Mouse (Mus musculus): ENCODE measurements at regions not wholly inside any gene's neighbourhood (a gene's known extent, or its start where the extent isn't known, plus 50 kb on each side); places are given as distances from the start of the nearest gene placed in this dataset.

GRCm38 (mm10) chr14:67181586-67181985 lies 1172.6 kb upstream of the Gulo start:
- no peak for ATAC-seq (ENCODE audit: low FRiP score, low TSS enrichment)
- H3K9me3 ChIP-seq (ENCODE audit: control insufficient read depth, low read length): no peaks in the 10 kb centered on the region
- 74% methylated on average over 3 of the region's 3 CpGs for WGBS
- no peaks in the 10 kb centered on the region for H3K36me3 ChIP-seq (ENCODE audit: control insufficient read depth, insufficient read depth, low read length)
- H3K27me3 ChIP-seq (ENCODE audit: control insufficient read depth, insufficient read depth, low read length): no peaks in the 10 kb centered on the region
- no peak overlapping the region for H3K4me3 ChIP-seq (ENCODE audit: low read length)
- H3K27ac ChIP-seq (ENCODE audit: low read depth, low read length): no peak overlapping the region
- H3K9ac ChIP-seq (ENCODE audit: low read depth, low read length): no peak overlapping the region
- no peak overlapping the region for H3K4me2 ChIP-seq (replicated peaks; ENCODE audit: low read depth, low read length)
- H3K4me1 ChIP-seq (ENCODE audit: control insufficient read depth, insufficient read depth, low read length): 0 out of 2 replicates have a peak, but pooled peaks cover 5% of the 10 kb centered on the region

GRCm38 (mm10) chr14:67179549-67179948 lies 1170.5 kb upstream of the Gulo start:
- Histone ChIP-seq H3K27ac (ENCODE audit: low read depth, low read length) (no peak overlapping the region), H3K9me3 (ENCODE audit: control insufficient read depth, low read length) (no peaks in the 10 kb centered on the region), H3K4me2 (replicated peaks; ENCODE audit: low read depth, low read length) (no peak overlapping the region), H3K4me3 (ENCODE audit: low read length) (no peak overlapping the region), H3K27me3 (ENCODE audit: control insufficient read depth, insufficient read depth, low read length) (no peaks in the 10 kb centered on the region), H3K9ac (ENCODE audit: low read depth, low read length) (no peak overlapping the region), H3K36me3 (ENCODE audit: control insufficient read depth, insufficient read depth, low read length) (no peaks in the 10 kb centered on the region), H3K4me1 (ENCODE audit: control insufficient read depth, insufficient read depth, low read length) (0 out of 2 replicates have a peak, but pooled peaks cover 5% of the 10 kb centered on the region)
- ATAC-seq (ENCODE audit: low FRiP score, low TSS enrichment): no peak

GRCm38 (mm10) chr14:67178329-67179039 lies 1169.5 kb upstream of the Gulo start:
- Histone ChIP-seq H3K9ac (ENCODE audit: low read depth, low read length) (no peak overlapping the region), H3K27me3 (ENCODE audit: control insufficient read depth, insufficient read depth, low read length) (no peaks in the 10 kb centered on the region), H3K4me3 (ENCODE audit: low read length) (no peak overlapping the region), H3K4me1 (ENCODE audit: control insufficient read depth, insufficient read depth, low read length) (0 out of 2 replicates have a peak, but pooled peaks cover 5% of the 10 kb centered on the region), H3K27ac (ENCODE audit: low read depth, low read length) (no peak overlapping the region), H3K9me3 (ENCODE audit: control insufficient read depth, low read length) (no peaks in the 10 kb centered on the region), H3K4me2 (replicated peaks; ENCODE audit: low read depth, low read length) (no peak overlapping the region), H3K36me3 (ENCODE audit: control insufficient read depth, insufficient read depth, low read length) (no peaks in the 10 kb centered on the region)
- 40% methylated on average over 9 of the region's 9 CpGs for WGBS
- no peak for ATAC-seq (ENCODE audit: low FRiP score, low TSS enrichment)

DNA sequence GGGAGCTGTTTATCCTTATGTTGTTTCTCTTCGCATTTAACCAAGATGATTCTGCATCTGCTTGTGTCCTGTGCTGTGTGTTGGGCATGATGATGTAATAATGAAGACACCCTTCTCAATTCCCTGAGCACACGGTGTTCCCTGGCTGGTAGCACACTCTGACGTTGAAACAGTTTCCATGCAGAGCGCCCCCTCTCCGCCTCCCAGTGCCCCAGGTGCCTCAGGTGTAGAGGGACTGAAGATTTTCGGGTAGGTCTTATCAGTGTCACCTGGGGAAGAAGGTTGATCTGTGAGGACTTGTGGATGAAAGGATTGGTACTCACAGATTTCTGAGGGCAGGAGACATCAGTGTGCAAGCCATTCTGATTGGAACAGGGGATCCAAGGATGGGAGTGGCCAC lies 1167.7 kb upstream of the Gulo start:
- no peak for ATAC-seq (ENCODE audit: low FRiP score, low TSS enrichment)
- H3K27ac ChIP-seq (ENCODE audit: low read depth, low read length): no peak overlapping the region
- WGBS: 80% methylated on average over 6 of the region's 6 CpGs

GRCm38 (mm10) chr14:67176100-67176499 lies 1167.1 kb upstream of the Gulo start:
- Histone ChIP-seq H3K36me3 (ENCODE audit: control insufficient read depth, insufficient read depth, low read length) (no peaks in the 10 kb centered on the region), H3K4me1 (ENCODE audit: control insufficient read depth, insufficient read depth, low read length) (no peaks in the 10 kb centered on the region), H3K9me3 (ENCODE audit: control insufficient read depth, low read length) (no peaks in the 10 kb centered on the region), H3K4me2 (replicated peaks; ENCODE audit: low read depth, low read length) (no peak overlapping the region), H3K27me3 (ENCODE audit: control insufficient read depth, insufficient read depth, low read length) (no peaks in the 10 kb centered on the region), H3K27ac (ENCODE audit: low read depth, low read length) (no peak overlapping the region), H3K4me3 (ENCODE audit: low read length) (no peak overlapping the region), H3K9ac (ENCODE audit: low read depth, low read length) (no peak overlapping the region)
- WGBS: 72% methylated on average over 6 of the region's 6 CpGs
- no peak for ATAC-seq (ENCODE audit: low FRiP score, low TSS enrichment)

More for the DNA sequence above, 1167.7 kb upstream of the Gulo start:
- Histone ChIP-seq H3K9ac (ENCODE audit: low read depth, low read length) (no peak overlapping the region), H3K4me1 (ENCODE audit: control insufficient read depth, insufficient read depth, low read length) (0 out of 2 replicates have a peak, but pooled peaks cover 3% of the 10 kb centered on the region), H3K27me3 (ENCODE audit: control insufficient read depth, insufficient read depth, low read length) (no peaks in the 10 kb centered on the region), H3K4me2 (replicated peaks; ENCODE audit: low read depth, low read length) (no peak overlapping the region), H3K4me3 (ENCODE audit: low read length) (no peak overlapping the region), H3K36me3 (ENCODE audit: control insufficient read depth, insufficient read depth, low read length) (no peaks in the 10 kb centered on the region), H3K9me3 (ENCODE audit: control insufficient read depth, low read length) (no peaks in the 10 kb centered on the region)

- Histone ChIP-seq H3K4me1 (ENCODE audit: control insufficient read depth, insufficient read depth, low read length) (no peaks in the 10 kb centered on the region), H3K27ac (ENCODE audit: low read depth, low read length) (no peak overlapping the region), H3K27me3 (ENCODE audit: control insufficient read depth, insufficient read depth, low read length) (no peaks in the 10 kb centered on the region), H3K36me3 (ENCODE audit: control insufficient read depth, insufficient read depth, low read length) (no peaks in the 10 kb centered on the region), H3K4me3 (ENCODE audit: low read length) (no peak overlapping the region), H3K9ac (ENCODE audit: low read depth, low read length) (no peak overlapping the region), H3K4me2 (replicated peaks; ENCODE audit: low read depth, low read length) (no peak overlapping the region), H3K9me3 (ENCODE audit: control insufficient read depth, low read length) (no peaks in the 10 kb centered on the region)
- WGBS: 79% methylated on average over 7 of the region's 7 CpGs
- ATAC-seq (ENCODE audit: low FRiP score, low TSS enrichment): no peak
Measured at GRCm38 (mm10) chr14:67174929-67175328, 1165.9 kb upstream of the Gulo start.

DNA sequence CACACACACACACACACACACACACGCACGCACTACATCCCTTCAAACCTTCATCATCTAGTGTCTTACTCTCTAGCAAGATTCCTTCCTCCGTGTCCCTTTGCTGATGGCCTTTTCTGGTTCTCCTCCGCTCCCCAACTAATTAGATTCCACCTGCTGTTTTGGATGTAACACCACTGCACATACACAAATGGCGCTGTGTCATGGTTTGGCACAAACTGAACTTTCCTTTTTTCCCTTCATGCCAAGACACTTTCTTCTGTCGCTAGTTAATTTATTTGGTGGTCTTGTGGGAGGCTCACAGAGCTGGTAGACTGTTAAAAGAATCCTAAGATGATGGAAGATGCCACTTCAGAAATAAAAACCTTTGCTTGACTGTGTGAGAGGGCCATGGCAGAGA lies 1161.8 kb upstream of the Gulo start:
- H3K27me3 ChIP-seq (ENCODE audit: control insufficient read depth, insufficient read depth, low read length): no peaks in the 10 kb centered on the region
- ATAC-seq (ENCODE audit: low FRiP score, low TSS enrichment): no peak
- no peaks in the 10 kb centered on the region for H3K9me3 ChIP-seq (ENCODE audit: control insufficient read depth, low read length)
- H3K36me3 ChIP-seq (ENCODE audit: control insufficient read depth, insufficient read depth, low read length): no peaks in the 10 kb centered on the region
- H3K4me2 ChIP-seq (replicated peaks; ENCODE audit: low read depth, low read length): no peak overlapping the region
- H3K27ac ChIP-seq (ENCODE audit: low read depth, low read length): no peak overlapping the region
- H3K9ac ChIP-seq (ENCODE audit: low read depth, low read length): no peak overlapping the region
- H3K4me1 ChIP-seq (ENCODE audit: control insufficient read depth, insufficient read depth, low read length): peaks cover 9% of the 10 kb centered on the region; the same call in 1 of the 2 replicates
- 88% methylated on average over 6 of the region's 6 CpGs for WGBS
- no peak overlapping the region for H3K4me3 ChIP-seq (ENCODE audit: low read length)

GRCm38 (mm10) chr14:67170248-67170647 lies 1161.2 kb upstream of the Gulo start:
- H3K27ac ChIP-seq (ENCODE audit: low read depth, low read length): no peak overlapping the region

DNA sequence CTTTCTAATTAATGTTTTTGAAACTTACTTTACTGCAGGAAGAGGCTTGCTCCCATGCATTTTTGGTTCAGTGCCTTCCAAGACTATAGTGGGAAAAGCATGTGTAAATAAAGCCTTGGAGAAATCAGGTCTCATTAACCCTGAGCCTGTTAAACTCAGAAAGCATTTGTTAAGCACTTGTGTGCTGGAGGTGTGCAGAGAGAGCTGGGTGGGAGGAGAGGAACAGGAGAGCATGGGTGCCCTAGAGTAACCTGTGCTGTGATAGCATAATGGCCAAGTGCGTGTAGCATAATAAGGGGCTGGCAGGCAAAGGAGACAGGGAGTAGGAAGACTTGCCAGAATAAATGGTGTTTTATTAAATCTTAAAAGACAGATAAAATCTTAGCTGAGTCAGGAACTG lies 1160.2 kb upstream of the Gulo start:
- Histone ChIP-seq H3K27ac (ENCODE audit: low read depth, low read length) (peak overlapping the region; percentile 17; the same call in 1 of the 2 replicates), H3K4me1 (ENCODE audit: control insufficient read depth, insufficient read depth, low read length) (peaks cover 9% of the 10 kb centered on the region; the same call in 1 of the 2 replicates), H3K36me3 (ENCODE audit: control insufficient read depth, insufficient read depth, low read length) (no peaks in the 10 kb centered on the region), H3K4me2 (replicated peaks; ENCODE audit: low read depth, low read length) (no peak overlapping the region), H3K9me3 (ENCODE audit: control insufficient read depth, low read length) (no peaks in the 10 kb centered on the region), H3K4me3 (ENCODE audit: low read length) (no peak overlapping the region), H3K27me3 (ENCODE audit: control insufficient read depth, insufficient read depth, low read length) (no peaks in the 10 kb centered on the region), H3K9ac (ENCODE audit: low read depth, low read length) (no peak overlapping the region)
- 23% methylated on average over 1 of the region's 1 CpGs for WGBS
- ATAC-seq (ENCODE audit: low FRiP score, low TSS enrichment): 0 out of 2 replicates have a peak, but pooled peaks have one; percentile 39

More at GRCm38 (mm10) chr14:67170248-67170647, 1161.2 kb upstream of the Gulo start:
- no peak for ATAC-seq (ENCODE audit: low FRiP score, low TSS enrichment)
- Histone ChIP-seq H3K27me3 (ENCODE audit: control insufficient read depth, insufficient read depth, low read length) (no peaks in the 10 kb centered on the region), H3K4me1 (ENCODE audit: control insufficient read depth, insufficient read depth, low read length) (peaks cover 9% of the 10 kb centered on the region; the same call in 1 of the 2 replicates), H3K9ac (ENCODE audit: low read depth, low read length) (no peak overlapping the region), H3K4me2 (replicated peaks; ENCODE audit: low read depth, low read length) (no peak overlapping the region), H3K9me3 (ENCODE audit: control insufficient read depth, low read length) (no peaks in the 10 kb centered on the region), H3K36me3 (ENCODE audit: control insufficient read depth, insufficient read depth, low read length) (no peaks in the 10 kb centered on the region), H3K4me3 (ENCODE audit: low read length) (no peak overlapping the region)
- 18% methylated on average over 3 of the region's 3 CpGs for WGBS

Data from kidney, embryonic 14.5 days (tissue).